Mouse (Mus musculus) CH12.LX (cell line): ENCODE results near the gene Spc24. TPM values are rescaled to one million over a fixed set of nuclear protein-coding genes. Genes with fewer than 3 reads are reported as not detected.

Source experiments
- DNase-seq: peaks from one replicate; pipeline ENCODE4 v3.0.0-alpha.2; 2013; ENCODE audit errors: extremely low read depth
- H3K27ac ChIP-seq: 2 replicates; pipeline ENCODE4 v1.5.1; 2012; ENCODE audit warnings: low read depth, mild to moderate bottlenecking, control low read depth, moderate library complexity; ENCODE audit not compliant: insufficient read depth
- H3K27me3 ChIP-seq: replicated peaks from 2 replicates; pipeline ENCODE3; 2012; ENCODE audit warnings: inconsistent platforms
- H3K36me3 ChIP-seq, 2 experiments: replicated peaks in 1 of 2; 2 replicates each; pipeline versions ENCODE3 to v1.6.1; 2012; ENCODE audit warnings: inconsistent platforms in 1 of 2, low read length in 1 of 2, mild to moderate bottlenecking in 1 of 2, mixed read lengths in 1 of 2, moderate library complexity in 1 of 2; ENCODE audit not compliant: control insufficient read depth in 1 of 2, insufficient read depth in 1 of 2
- H3K4me1 ChIP-seq, 2 experiments: 2 replicates each; pipeline ENCODE4 v1.6.1; 2012; ENCODE audit warnings: inconsistent platforms in 1 of 2, moderate library complexity in 1 of 2; ENCODE audit not compliant: insufficient read depth in 2 of 2, control insufficient read depth in 1 of 2
- H3K4me2 ChIP-seq: 2 replicates; pipeline ENCODE4 v1.6.1; 2012; ENCODE audit warnings: low read depth, mild to moderate bottlenecking, control low read depth; ENCODE audit not compliant: poor library complexity, insufficient read depth, severe bottlenecking
- H3K4me3 ChIP-seq, 3 experiments: fragments of 150-350 bp in 1 of 3; sonication (generic) in 1 of 3; replicated peaks in 1 of 3; 2 replicates each; pipeline versions ENCODE3 to v1.5.1; 2011 to 2012; ENCODE audit warnings: low read depth in 2 of 3, low read length in 2 of 3, mild to moderate bottlenecking in 2 of 3, moderate library complexity in 2 of 3, control low read depth in 1 of 3, improper control_type of control experiment in 1 of 3, inconsistent platforms in 1 of 3, mixed read lengths in 1 of 3; ENCODE audit not compliant: poor library complexity in 1 of 3
- H3K79me2 ChIP-seq: replicated peaks from 2 replicates; pipeline ENCODE4 v1.6.1; 2012; ENCODE audit warnings: mild to moderate bottlenecking, moderate library complexity; ENCODE audit not compliant: control insufficient read depth, poor library complexity, insufficient read depth, severe bottlenecking; ENCODE audit errors: extremely low read depth
- H3K9ac ChIP-seq: 2 replicates; pipeline ENCODE4 v1.6.1; 2012; ENCODE audit warnings: low read depth, mild to moderate bottlenecking, control low read depth, moderate library complexity; ENCODE audit not compliant: insufficient read depth
- H3K9me3 ChIP-seq: replicated peaks from 2 replicates; pipeline ENCODE3; 2012; ENCODE audit warnings: low read length, inconsistent platforms, mixed read lengths
- CHD1 ChIP-seq: IDR thresholded peaks from 2 replicates; pipeline ENCODE4 v1.6.1; 2012; ENCODE audit warnings: low read depth, low read length, improper control_type of control experiment, inconsistent platforms
- E2F4 ChIP-seq: IDR thresholded peaks from 2 replicates; pipeline ENCODE4 v1.6.1; 2011; ENCODE audit warnings: low read depth, low read length, improper control_type of control experiment; ENCODE audit not compliant: insufficient replicate concordance
- EP300 ChIP-seq: IDR thresholded peaks from 2 replicates; pipeline ENCODE4 v1.6.1; 2011; ENCODE audit warnings: low read length, improper control_type of control experiment
- HCFC1 ChIP-seq: IDR thresholded peaks from 2 replicates; pipeline ENCODE4 v1.6.1; 2012; ENCODE audit warnings: low read depth, mild to moderate bottlenecking, inconsistent platforms, low read length, improper control_type of control experiment
- MAX ChIP-seq: IDR thresholded peaks from 2 replicates; pipeline ENCODE4 v1.6.1; 2011; ENCODE audit warnings: low read length, improper control_type of control experiment
- MAZ ChIP-seq: IDR thresholded peaks from 2 replicates; pipeline ENCODE4 v1.6.1; 2012; ENCODE audit warnings: low read depth, mild to moderate bottlenecking, inconsistent platforms, low read length, improper control_type of control experiment, moderate library complexity
- MXI1 ChIP-seq: IDR thresholded peaks from 2 replicates; pipeline ENCODE4 v1.6.1; 2011; ENCODE audit warnings: mild to moderate bottlenecking, low read depth, low read length, improper control_type of control experiment
- PAX5 ChIP-seq: IDR thresholded peaks from 2 replicates; pipeline ENCODE4 v1.6.1; 2012; ENCODE audit warnings: low read length, inconsistent platforms, mixed read lengths
- POLR2A ChIP-seq: IDR thresholded peaks from 2 replicates; pipeline ENCODE4 v1.6.1; 2011; ENCODE audit warnings: low read depth, mild to moderate bottlenecking, improper control_type of control experiment, low read length
- POLR2AphosphoS2 ChIP-seq: IDR thresholded peaks from 2 replicates; pipeline ENCODE4 v1.6.1; 2011; ENCODE audit warnings: low read depth, low read length, improper control_type of control experiment
- SIN3A ChIP-seq: IDR thresholded peaks from 2 replicates; pipeline ENCODE4 v1.6.1; 2012; ENCODE audit warnings: low read length, improper control_type of control experiment, inconsistent platforms
- ZC3H11A ChIP-seq: IDR thresholded peaks from 2 replicates; pipeline ENCODE4 v1.6.1; 2012; ENCODE audit warnings: low read depth, mild to moderate bottlenecking, inconsistent platforms, low read length, improper control_type of control experiment
- dilution Hi-C: fragments of 300-500 bp; cut with MboI; formaldehyde crosslinking; loops from 2 replicates; pipeline ENCODE4 v1.14.3; 2020; ENCODE audit warnings: low sequenced_read_pairs; ENCODE audit not compliant: extremely low pct_unique_long_range_greater_than_20kb, extremely low pct_ligation_motif_present
- in situ Hi-C: fragments of 300-500 bp; cut with MboI; formaldehyde crosslinking; loops from 3 replicates; pipeline ENCODE4 v1.14.3; 2019; ENCODE audit warnings: low sequenced_read_pairs, low pct_ligation_motif_present, low pct_unique_long_range_greater_than_20kb, mixed read lengths
- polyA plus RNA-seq: library from polyadenylated mRNA; unstranded; fragments of >175 nt; gene quantifications from 2 replicates; pipeline ENCODE4 v1.2.1, GENCODE M21; 2012; ENCODE audit warnings: low read depth; ENCODE audit not compliant: insufficient read length
- total RNA-seq, 2 experiments: library from RNA; depleted of rRNA; stranded (reverse); fragments of 300-350 nt in 1 of 2; fragments of >200 nt in 1 of 2; gene quantifications; 2 replicates each; pipeline ENCODE4 v1.2.3; 2012 to 2014

Gene Spc24
- total and polyA plus RNA-seq, 3 experiments = 74.3 to 83.2 (median 82.7) TPM

DNA sequence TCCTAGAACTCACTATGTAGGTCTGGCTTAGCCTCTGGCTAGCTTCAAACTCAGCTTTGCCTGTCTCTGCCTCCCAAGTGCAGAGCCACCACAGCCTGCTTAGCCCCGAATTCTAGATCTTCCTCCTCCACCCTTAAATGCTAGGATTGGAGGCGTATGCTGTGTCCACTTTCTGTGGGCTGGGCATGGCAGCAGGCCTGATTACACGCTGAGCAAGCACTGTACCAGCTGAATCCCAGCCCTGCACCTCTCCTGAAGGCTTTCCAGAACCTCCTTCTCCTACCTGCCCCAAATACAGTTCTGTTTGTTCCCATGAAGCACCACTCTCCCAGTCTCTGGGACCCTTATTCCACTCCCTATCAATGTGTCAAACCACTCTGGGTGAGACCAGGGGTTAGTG lies 50.8 kb downstream of the Spc24 start:
- Histone ChIP-seq H3K27ac (no peak overlapping the region), H3K79me2 (no peaks in the 10 kb centered on the region), H3K36me3 (peaks cover 13 to 46% of the 10 kb centered on the region in 2 experiments), H3K9ac (no peak overlapping the region), H3K4me3 (no peak overlapping the region), H3K4me1 (no peaks in the 10 kb centered on the region), H3K27me3 (no peaks in the 10 kb centered on the region), H3K9me3 (no peaks in the 10 kb centered on the region), H3K4me2 (no peak overlapping the region)
- dilution Hi-C loops = no loop called here
- in situ Hi-C loops = no loop called here
- TF ChIP-seq SIN3A = no peak
- TF ChIP-seq POLR2A = no peak
- no peak for TF ChIP-seq MXI1
- TF ChIP-seq ZC3H11A = no peak
- TF ChIP-seq PAX5 = no peak
- no peak for DNase-seq

DNA sequence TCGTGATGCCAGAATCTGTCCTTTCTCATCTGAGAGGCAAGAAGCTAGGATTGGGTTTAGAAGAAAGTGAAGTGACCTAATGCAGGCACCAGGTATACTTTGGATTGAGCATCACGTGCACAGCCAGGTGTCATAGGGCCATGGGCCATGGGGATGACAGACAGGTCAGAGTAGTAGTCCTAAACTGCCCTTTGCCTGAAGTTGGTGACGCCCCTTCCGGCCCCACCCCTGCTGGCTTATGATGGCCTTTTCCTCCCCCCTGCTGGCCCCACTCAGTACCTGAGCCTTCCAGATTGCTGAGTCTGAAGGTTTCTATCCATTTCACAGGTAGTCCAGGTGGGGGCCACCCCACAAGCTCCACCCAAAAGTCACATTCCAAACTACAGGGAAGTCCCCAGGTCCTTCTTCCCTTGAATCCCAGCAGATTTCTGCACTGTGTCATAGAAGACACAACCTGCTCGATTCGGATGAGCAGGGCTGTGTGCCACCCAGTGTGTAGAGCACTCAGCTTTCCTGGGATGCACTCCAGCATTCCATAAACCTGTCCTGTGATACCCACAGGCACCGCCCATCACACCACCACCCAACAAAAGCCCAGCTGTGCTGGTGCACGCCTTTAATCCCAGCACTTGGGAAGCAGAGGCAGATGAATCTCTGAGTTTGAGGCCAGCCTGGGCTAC lies 53.4 kb downstream of the Spc24 start:
- no peak for TF ChIP-seq EP300
- no peak for TF ChIP-seq MAZ
- TF ChIP-seq HCFC1 = no peak
- TF ChIP-seq CHD1 = no peak
- 0 out of 2 replicates have a peak, but pooled peaks have one; percentile 50 for TF ChIP-seq POLR2AphosphoS2
- TF ChIP-seq, all 38 proteins: peak for 1
- H3K79me2 ChIP-seq = no peaks in the 10 kb centered on the region
- DNase-seq = no peak
- dilution Hi-C loops (no loop called here), in situ Hi-C loops (no loop called here)
- peaks cover 33 to 70% of the 10 kb centered on the region in 2 experiments for H3K36me3 ChIP-seq
- H3K4me2 ChIP-seq = no peak overlapping the region
- no peaks in the 10 kb centered on the region for H3K4me1 ChIP-seq
- no peak overlapping the region for H3K9ac ChIP-seq
- H3K27me3 ChIP-seq = no peaks in the 10 kb centered on the region
- no peaks in the 10 kb centered on the region for H3K9me3 ChIP-seq
- no peak overlapping the region for H3K4me3 ChIP-seq
- no peak overlapping the region for H3K27ac ChIP-seq

DNA sequence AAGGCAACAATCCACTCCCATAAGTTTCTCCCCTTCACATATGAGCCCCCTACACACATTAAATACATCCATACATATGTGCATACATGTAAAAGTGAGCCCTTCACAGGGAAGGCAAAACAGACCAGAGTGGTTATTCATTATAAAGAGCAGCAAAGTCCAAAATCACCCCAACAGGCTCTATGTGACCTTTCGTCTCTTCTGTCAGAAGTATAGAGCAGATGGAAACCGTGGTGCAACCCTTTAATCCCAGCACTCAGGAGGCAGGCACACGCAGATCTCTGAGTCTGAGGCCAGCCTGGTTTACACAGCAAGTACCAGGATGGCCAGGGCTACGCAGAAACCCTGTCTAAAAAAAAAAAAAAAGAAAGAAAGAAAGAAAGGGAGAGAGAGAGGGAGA lies 54.0 kb downstream of the Spc24 start:
- no peak overlapping the region for H3K4me2 ChIP-seq
- no peak overlapping the region for H3K27ac ChIP-seq
- TF ChIP-seq MAX = no peak
- TF ChIP-seq E2F4 = no peak
- TF ChIP-seq HCFC1 = no peak
- peaks cover 39 to 76% of the 10 kb centered on the region in 2 experiments for H3K36me3 ChIP-seq
- H3K4me1 ChIP-seq = no peaks in the 10 kb centered on the region
- dilution Hi-C loops (no loop called here), in situ Hi-C loops (no loop called here)
- H3K4me3 ChIP-seq = no peak overlapping the region
- DNase-seq = no peak
- no peaks in the 10 kb centered on the region for H3K9me3 ChIP-seq
- H3K9ac ChIP-seq = no peak overlapping the region
- H3K79me2 ChIP-seq = no peaks in the 10 kb centered on the region
- H3K27me3 ChIP-seq = no peaks in the 10 kb centered on the region

Other genes starting within 250 kb of the Spc24 start
- 0.46 and 0.89 TPM in 2 replicates for gene AB124611, start 234.1 kb downstream of the Spc24 start, total RNA-seq (2012; rRNA removed)
- gene AB124611, start 234.1 kb downstream of the Spc24 start, total RNA-seq (2014; rRNA removed) = 1.5 TPM in 2 replicates
- 2.1 and 2.3 TPM in 2 replicates for gene AB124611, start 234.1 kb downstream of the Spc24 start, polyA plus RNA-seq
- gene Carm1, start 213.4 kb downstream of the Spc24 start, total RNA-seq (2012; rRNA removed) = 42.2 and 46.7 TPM in 2 replicates
- gene Carm1, start 213.4 kb downstream of the Spc24 start, total RNA-seq (2014; rRNA removed) = 19.1 and 21.5 TPM in 2 replicates
- gene Carm1, start 213.4 kb downstream of the Spc24 start, polyA plus RNA-seq = 98.5 and 111 TPM in 2 replicates
- gene Timm29, start 167.6 kb downstream of the Spc24 start, total RNA-seq (2012; rRNA removed) = 12.0 and 16.0 TPM in 2 replicates
- 19.1 and 19.5 TPM in 2 replicates for gene Timm29, start 167.6 kb downstream of the Spc24 start, total RNA-seq (2014; rRNA removed)
- 29.6 and 34.6 TPM in 2 replicates for gene Timm29, start 167.6 kb downstream of the Spc24 start, polyA plus RNA-seq
- gene Yipf2, start 167.5 kb downstream of the Spc24 start, total RNA-seq (2012; rRNA removed) = 13.6 and 17.5 TPM in 2 replicates
- gene Yipf2, start 167.5 kb downstream of the Spc24 start, total RNA-seq (2014; rRNA removed) = 13.1 and 16.6 TPM in 2 replicates
- gene Yipf2, start 167.5 kb downstream of the Spc24 start, polyA plus RNA-seq = 17.0 and 21.2 TPM in 2 replicates
- 74.3 and 78.9 TPM in 2 replicates for gene Smarca4, start 144.1 kb downstream of the Spc24 start, total RNA-seq (2012; rRNA removed)
- gene Smarca4, start 144.1 kb downstream of the Spc24 start, total RNA-seq (2014; rRNA removed) = 30.7 and 33.8 TPM in 2 replicates
- 76.1 and 86.2 TPM in 2 replicates for gene Smarca4, start 144.1 kb downstream of the Spc24 start, polyA plus RNA-seq
- 24.9 and 28.2 TPM in 2 replicates for gene Ldlr, start 36.8 kb downstream of the Spc24 start, total RNA-seq (2012; rRNA removed)
- gene Ldlr, start 36.8 kb downstream of the Spc24 start, total RNA-seq (2014; rRNA removed) = 18.3 and 24.0 TPM in 2 replicates
- 31.0 and 34.7 TPM in 2 replicates for gene Ldlr, start 36.8 kb downstream of the Spc24 start, polyA plus RNA-seq
- 1.6 and 2.3 TPM in 2 replicates for gene Kank2, start 38.4 kb upstream of the Spc24 start, total RNA-seq (2012; rRNA removed)
- 0.09 and 0.14 TPM in 2 replicates for gene Kank2, start 38.4 kb upstream of the Spc24 start, total RNA-seq (2014; rRNA removed)
- 0.60 and 0.63 TPM in 2 replicates for gene Kank2, start 38.4 kb upstream of the Spc24 start, polyA plus RNA-seq
- not detected in 2 replicates for gene Angptl8, start 75.2 kb upstream of the Spc24 start, total RNA-seq (2012; rRNA removed)
- gene Angptl8, start 75.2 kb upstream of the Spc24 start, total RNA-seq (2014; rRNA removed) = not detected in 2 replicates
- not detected in 2 replicates for gene Angptl8, start 75.2 kb upstream of the Spc24 start, polyA plus RNA-seq
- 3.3 and 3.4 TPM in 2 replicates for gene Dock6, start 92.3 kb upstream of the Spc24 start, total RNA-seq (2012; rRNA removed)
- 0.26 and 0.79 TPM in 2 replicates for gene Dock6, start 92.3 kb upstream of the Spc24 start, total RNA-seq (2014; rRNA removed)
- gene Dock6, start 92.3 kb upstream of the Spc24 start, polyA plus RNA-seq = 3.6 TPM in 2 replicates
- 2.0 and 3.7 TPM in 2 replicates for gene Rab3d, start 157.9 kb upstream of the Spc24 start, total RNA-seq (2012; rRNA removed)
- gene Rab3d, start 157.9 kb upstream of the Spc24 start, total RNA-seq (2014; rRNA removed) = 0.77 and 0.90 TPM in 2 replicates
- 0.35 and 0.91 TPM in 2 replicates for gene Rab3d, start 157.9 kb upstream of the Spc24 start, polyA plus RNA-seq
- gene Ccdc159, start 167.2 kb upstream of the Spc24 start, total RNA-seq (2012; rRNA removed) = not detected in 2 replicates
- not detected in 2 replicates for gene Ccdc159, start 167.2 kb upstream of the Spc24 start, total RNA-seq (2014; rRNA removed)
- gene Ccdc159, start 167.2 kb upstream of the Spc24 start, polyA plus RNA-seq = not detected in 2 replicates
- 2.4 and 2.9 TPM in 2 replicates for gene Tmem205, start 167.3 kb upstream of the Spc24 start, total RNA-seq (2012; rRNA removed)
- gene Tmem205, start 167.3 kb upstream of the Spc24 start, total RNA-seq (2014; rRNA removed) = 2.4 and 2.9 TPM in 2 replicates
- gene Tmem205, start 167.3 kb upstream of the Spc24 start, polyA plus RNA-seq = 0.87 and 1.6 TPM in 2 replicates
- gene Plppr2, start 176.7 kb upstream of the Spc24 start, total RNA-seq (2012; rRNA removed) = not detected in 2 replicates
- gene Plppr2, start 176.7 kb upstream of the Spc24 start, total RNA-seq (2014; rRNA removed) = not detected in 2 replicates
- not detected in 2 replicates for gene Plppr2, start 176.7 kb upstream of the Spc24 start, polyA plus RNA-seq
- gene Swsap1, start 195.5 kb upstream of the Spc24 start, total RNA-seq (2012; rRNA removed) = 4.0 and 4.4 TPM in 2 replicates
- gene Swsap1, start 195.5 kb upstream of the Spc24 start, total RNA-seq (2014; rRNA removed) = 4.1 and 4.4 TPM in 2 replicates
- 2.9 and 3.1 TPM in 2 replicates for gene Swsap1, start 195.5 kb upstream of the Spc24 start, polyA plus RNA-seq
- gene Epor, start 203.2 kb upstream of the Spc24 start, total RNA-seq (2012; rRNA removed) = 0.80 and 2.0 TPM in 2 replicates
- gene Epor, start 203.2 kb upstream of the Spc24 start, total RNA-seq (2014; rRNA removed) = not detected in 2 replicates
- gene Epor, start 203.2 kb upstream of the Spc24 start, polyA plus RNA-seq = 0.18 and 0.20 TPM in 2 replicates
- not detected in 2 replicates for gene Rgl3, start 229.1 kb upstream of the Spc24 start, total RNA-seq (2012; rRNA removed)
- not detected in 2 replicates for gene Rgl3, start 229.1 kb upstream of the Spc24 start, total RNA-seq (2014; rRNA removed)
- not detected in 2 replicates for gene Rgl3, start 229.1 kb upstream of the Spc24 start, polyA plus RNA-seq
- 0.21 and 0.25 TPM in 2 replicates for gene Ccdc151, start 242.3 kb upstream of the Spc24 start, total RNA-seq (2012; rRNA removed)
- 0.13 and 0.20 TPM in 2 replicates for gene Ccdc151, start 242.3 kb upstream of the Spc24 start, total RNA-seq (2014; rRNA removed)
- 0.16 and 0.23 TPM in 2 replicates for gene Ccdc151, start 242.3 kb upstream of the Spc24 start, polyA plus RNA-seq
- 144 and 160 TPM in 2 replicates for gene Prkcsh, start 242.5 kb upstream of the Spc24 start, total RNA-seq (2012; rRNA removed)
- gene Prkcsh, start 242.5 kb upstream of the Spc24 start, total RNA-seq (2014; rRNA removed) = 65.5 and 72.1 TPM in 2 replicates
- 143 and 148 TPM in 2 replicates for gene Prkcsh, start 242.5 kb upstream of the Spc24 start, polyA plus RNA-seq